Mouse (Mus musculus) bone marrow macrophage, adult 2 months (primary cell): ENCODE data around the gene S1pr3. TPM values are rescaled to one million over a fixed set of nuclear protein-coding genes. Genes with fewer than 3 reads are reported as not detected.

Source experiments
- H3K27ac ChIP-seq: 2 replicates; pipeline ENCODE4 v1.5.1; 2012; ENCODE audit warnings: low read depth, low read length; ENCODE audit not compliant: insufficient read depth
- H3K4me1 ChIP-seq: 2 replicates; pipeline ENCODE4 v1.6.1; 2012; ENCODE audit warnings: low read length; ENCODE audit not compliant: control insufficient read depth, insufficient read depth
- H3K4me3 ChIP-seq: 2 replicates; pipeline ENCODE4 v1.5.1; 2012; ENCODE audit warnings: mild to moderate bottlenecking, low read length, moderate library complexity; ENCODE audit not compliant: insufficient read depth
- CTCF ChIP-seq: IDR thresholded peaks from 2 replicates; pipeline ENCODE4 v1.5.1; 2012; ENCODE audit warnings: low read depth, mild to moderate bottlenecking, low read length, moderate library complexity
- POLR2A ChIP-seq: IDR thresholded peaks from 2 replicates; pipeline ENCODE4 v1.6.1; 2012; ENCODE audit warnings: mild to moderate bottlenecking, low read depth, low read length, borderline replicate concordance
- polyA plus RNA-seq: library from polyadenylated mRNA; stranded (reverse); fragments of >200 nt; gene quantifications from 2 replicates; pipeline ENCODE4 v1.2.4, GENCODE M21; 2012; ENCODE audit not compliant: missing spikeins, insufficient read depth, insufficient read length

The S1pr3 gene
- 0.29 TPM in 1 of 2 replicates, not detected in the other for polyA plus RNA-seq

DNA sequence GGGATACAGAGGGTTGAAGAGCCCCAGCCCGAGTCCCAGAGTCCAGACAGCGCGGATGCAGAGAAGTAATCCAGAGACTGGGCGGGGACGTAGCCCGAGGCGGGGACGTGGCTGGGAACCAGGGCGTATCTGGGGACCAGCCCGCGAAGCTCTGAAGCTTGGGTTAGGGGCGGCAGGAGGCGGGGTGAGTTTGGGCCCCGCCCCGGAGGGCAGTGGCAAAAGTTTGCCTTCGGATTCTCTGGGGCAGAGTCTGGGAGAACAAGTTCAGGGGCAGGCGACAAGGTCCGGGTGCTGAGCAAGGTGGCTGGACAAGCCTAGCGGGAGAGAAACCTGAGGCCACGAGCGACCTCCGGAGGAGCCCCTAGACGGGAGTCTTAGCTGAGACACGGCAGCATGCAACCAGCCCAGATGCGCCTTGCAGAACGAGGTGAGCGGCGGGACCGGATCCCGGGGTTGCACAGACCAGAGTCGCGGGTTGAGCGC, at the start of gene S1pr3:
S1pr3 (plus strand) TSS at position 121 of the 483 bp plus-strand sequence.
- Histone ChIP-seq H3K27ac (no peak within 1 kb of the TSS), H3K4me3 (peak within 1 kb of the TSS; percentile 37), H3K4me1 (peaks cover 14% of the 10 kb centered on the region)
- TF ChIP-seq CTCF = no peak
- no peak for TF ChIP-seq POLR2A

DNA sequence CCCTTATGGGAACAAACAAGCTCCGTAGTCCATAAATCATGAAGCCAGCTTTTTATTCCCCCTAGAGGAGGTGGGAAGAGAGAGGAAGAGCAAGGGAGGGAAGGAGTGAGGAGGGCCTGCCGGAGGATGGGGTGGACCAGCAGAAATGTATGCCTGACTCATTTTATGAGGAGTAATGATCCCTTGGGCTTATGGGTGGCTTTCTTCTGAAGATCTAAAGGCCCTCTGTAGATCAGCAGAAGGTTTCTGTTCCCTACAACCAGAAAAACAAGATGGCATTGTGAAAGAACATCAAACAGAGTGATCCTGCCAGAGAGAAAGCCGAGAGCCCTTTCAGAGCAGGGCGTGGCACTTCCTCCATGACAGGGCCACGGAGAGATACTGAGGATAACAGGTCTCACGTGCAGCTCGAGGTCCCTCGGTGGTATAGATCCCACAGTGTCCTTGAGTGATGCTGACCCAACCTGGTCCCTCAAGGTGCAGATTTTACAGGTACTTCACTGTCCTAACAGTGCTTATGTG, 47.9 kb upstream of the S1pr3 start:
- no peak overlapping the region for H3K27ac ChIP-seq
- no peak overlapping the region for H3K4me3 ChIP-seq
- no peak for TF ChIP-seq POLR2A
- TF ChIP-seq CTCF = no peak
- H3K4me1 ChIP-seq = no peaks in the 10 kb centered on the region

- Histone ChIP-seq H3K4me1 (no peaks in the 10 kb centered on the region), H3K4me3 (no peak overlapping the region), H3K27ac (no peak overlapping the region)
- no peak for TF ChIP-seq CTCF
- TF ChIP-seq POLR2A = no peak
These were observed 45.0 kb upstream of the S1pr3 start for GRCm38 (mm10) chr13:51363390-51363789.

GRCm38 (mm10) chr13:51363985-51364384, 44.5 kb upstream of the S1pr3 start:
- H3K4me3 ChIP-seq = no peak overlapping the region
- H3K4me1 ChIP-seq = no peaks in the 10 kb centered on the region
- H3K27ac ChIP-seq = no peak overlapping the region
- TF ChIP-seq POLR2A = no peak
- no peak for TF ChIP-seq CTCF

GRCm38 (mm10) chr13:51365191-51365590, 43.2 kb upstream of the S1pr3 start:
- TF ChIP-seq CTCF = no peak
- no peak for TF ChIP-seq POLR2A
- no peak overlapping the region for H3K27ac ChIP-seq
- no peaks in the 10 kb centered on the region for H3K4me1 ChIP-seq
- no peak overlapping the region for H3K4me3 ChIP-seq

GRCm38 (mm10) chr13:51368346-51368745, 40.1 kb upstream of the S1pr3 start:
- TF ChIP-seq CTCF = no peak
- no peak overlapping the region for H3K27ac ChIP-seq
- H3K4me1 ChIP-seq = no peaks in the 10 kb centered on the region; the same call in 1 of the 2 replicates
- no peak overlapping the region for H3K4me3 ChIP-seq

- H3K4me1 ChIP-seq = no peaks in the 10 kb centered on the region; the same call in 1 of the 2 replicates
- H3K4me3 ChIP-seq = no peak overlapping the region
- H3K27ac ChIP-seq = no peak overlapping the region
- TF ChIP-seq CTCF = no peak
- TF ChIP-seq POLR2A = no peak
These were observed 39.1 kb upstream of the S1pr3 start for GRCm38 (mm10) chr13:51369354-51369753.

GRCm38 (mm10) chr13:51373086-51373485, 35.4 kb upstream of the S1pr3 start:
- Histone ChIP-seq H3K27ac (no peak overlapping the region), H3K4me1 (no peaks in the 10 kb centered on the region; the same call in 1 of the 2 replicates), H3K4me3 (no peak overlapping the region)
- TF ChIP-seq CTCF = no peak
- no peak for TF ChIP-seq POLR2A

DNA sequence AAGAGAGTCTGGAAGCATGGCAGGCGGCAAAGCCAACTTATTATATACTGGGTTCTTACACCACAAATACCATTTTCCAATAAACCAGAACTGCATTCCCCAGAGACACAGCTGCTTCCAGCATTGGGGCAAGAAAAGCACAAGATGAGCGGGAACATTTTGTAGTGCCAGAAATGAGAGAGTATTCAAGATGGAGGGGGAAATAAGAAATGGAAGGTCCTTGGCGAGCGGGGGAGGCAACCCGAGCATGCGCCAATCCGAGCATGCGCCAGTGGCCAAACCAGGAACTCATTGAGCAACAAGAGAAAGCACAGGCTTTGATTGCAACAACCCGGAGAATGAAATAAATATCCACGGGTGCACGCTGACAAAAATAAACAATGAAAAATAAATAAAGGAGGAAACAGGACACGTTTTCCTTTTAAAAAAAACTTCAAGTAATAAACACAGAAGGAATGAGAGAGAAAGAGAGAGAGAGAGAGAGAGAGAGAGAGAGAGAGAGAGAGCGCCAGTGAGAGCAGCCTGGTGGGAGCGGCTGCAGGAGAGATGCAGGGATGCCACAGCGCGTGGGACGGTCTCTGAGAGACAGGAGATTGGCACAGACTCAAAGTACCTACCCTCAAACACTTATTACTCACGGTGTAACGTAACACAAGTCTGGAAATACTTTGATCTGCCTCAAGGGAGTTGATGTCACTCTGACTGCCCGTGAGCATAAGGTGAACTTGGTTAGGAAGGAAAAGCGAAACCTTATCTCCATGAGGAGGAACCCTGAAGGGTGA, 34.2 kb upstream of the S1pr3 start:
- no peak overlapping the region for H3K4me3 ChIP-seq
- H3K4me1 ChIP-seq = no peaks in the 10 kb centered on the region; the same call in 1 of the 2 replicates
- TF ChIP-seq CTCF (no peak), POLR2A (no peak)
- H3K27ac ChIP-seq = no peak overlapping the region

DNA sequence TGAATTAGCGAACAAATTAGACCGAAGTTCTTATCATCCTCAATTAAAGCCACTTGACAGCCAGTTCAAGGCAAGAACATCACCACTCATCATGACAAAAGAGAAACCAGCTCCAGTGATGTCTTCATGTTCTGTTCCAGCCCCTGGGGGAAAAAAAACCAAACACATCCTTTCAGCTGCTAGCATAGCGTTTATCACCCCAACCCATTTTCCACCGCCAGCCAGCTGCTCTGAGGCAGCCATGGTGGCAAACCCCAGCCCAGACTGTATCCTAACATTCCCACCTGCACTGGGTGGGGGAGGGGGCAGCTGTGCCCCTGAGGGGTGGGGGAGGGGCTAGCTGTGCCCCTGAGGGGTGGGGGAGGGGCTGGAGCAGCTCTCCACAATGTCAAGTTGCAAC, 30.3 kb upstream of the S1pr3 start:
- H3K4me3 ChIP-seq = no peak overlapping the region
- no peak for TF ChIP-seq CTCF
- no peak overlapping the region for H3K27ac ChIP-seq
- H3K4me1 ChIP-seq = no peaks in the 10 kb centered on the region
